Mouse (Mus musculus) embryonic stem cell, embryonic (primary cell): Measurements from ENCODE around the gene Zfp777.

Source experiments
- CTCF ChIA-PET, 4 experiments: fragments of 300-600 bp in 2 of 4; fragments of 350-600 bp in 2 of 4; sonication (Branson Sonifier 250); formaldehyde crosslinking; loops; one replicate each; lab custom pipeline; 2022; ENCODE audit warnings: inconsistent platforms in 2 of 4; lab: Charles Lee
- POLR2A ChIA-PET, 4 experiments: fragments of 300-600 bp in 2 of 4; fragments of 350-600 bp in 2 of 4; sonication (Branson Sonifier 250); formaldehyde crosslinking; loops; one replicate each; lab custom pipeline; 2022; ENCODE audit warnings: antibody characterized with exemption in 4 of 4, inconsistent platforms in 1 of 4; lab: Charles Lee

Zfp777 gene

DNA sequence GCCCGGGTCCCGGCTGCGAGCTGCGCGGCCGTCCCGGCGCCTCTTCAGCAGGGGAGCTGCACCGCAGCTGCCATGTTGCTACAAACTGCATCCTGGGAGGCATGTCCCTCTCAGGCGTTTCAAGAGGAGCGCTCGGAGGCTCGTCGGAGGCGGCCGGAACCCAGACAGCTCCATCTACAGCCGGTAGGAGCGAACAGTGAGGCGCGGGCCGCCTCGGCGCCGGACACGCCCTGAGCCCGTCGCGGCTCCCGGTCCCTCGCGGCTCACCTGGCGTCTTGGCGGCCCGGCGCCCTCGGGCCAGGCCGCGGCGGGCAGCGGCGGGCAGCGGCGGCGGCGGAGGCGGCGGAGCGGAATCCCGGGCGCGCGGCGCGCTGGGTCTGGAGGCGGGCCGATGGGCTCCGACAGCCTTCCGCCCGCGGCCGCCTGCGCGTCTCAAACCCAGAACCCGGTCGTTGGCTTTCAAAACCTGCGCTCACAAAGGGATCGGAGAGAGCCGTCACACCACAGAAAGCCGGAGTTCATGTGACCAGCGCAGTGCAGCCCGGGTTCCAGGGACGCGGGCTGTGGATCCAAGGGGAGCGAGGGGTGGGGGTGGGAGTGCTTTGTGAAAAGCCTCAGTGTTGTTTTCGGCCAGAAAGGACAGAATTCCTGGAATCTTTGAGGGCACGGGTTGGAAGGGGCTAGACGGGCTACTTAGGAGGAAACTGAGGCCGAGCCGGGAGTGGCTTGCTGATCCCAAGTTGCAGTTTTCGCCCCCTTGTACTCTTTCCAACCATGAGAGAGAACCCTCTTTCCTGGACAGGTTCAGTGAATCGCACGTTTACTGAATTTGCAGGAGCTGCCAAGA, at the start of gene Zfp777:
TSS of gene Zfp777 (minus strand) at position 486 of the 847 bp plus-strand sequence.
- POLR2A ChIA-PET, result interaction anchor here (0.6 to 5.5 kb wide), 19 partner anchors 9 to 947 kb away, joined by 3 to 31 read pairs (median 4); partner anchors contain the start of genes Pdia4 (in 1 of the 4) and Zfp956 (in 1 of the 4)
- CTCF ChIA-PET, result interaction anchor here in 2 of 4 experiments (0.7 to 1.0 kb wide), 3 partner anchors 14 to 70 kb away, joined by 3 read pairs; no protein-coding TSS in a partner anchor

GRCm38 (mm10) chr6:48086957-48087715, 38.4 kb upstream of the Zfp777 start:
- POLR2A ChIA-PET, result interaction anchor here in 2 of 4 experiments (0.6 to 5.4 kb wide), 8 partner anchors 8 to 468 kb away, joined by 3 to 27 read pairs (median 4); no protein-coding TSS in a partner anchor
- CTCF ChIA-PET, result interaction anchor here (0.9 to 2.4 kb wide), 7 partner anchors 71 to 252 kb away, joined by 3 to 10 read pairs (median 6); partner anchors contain the start of gene Zfp398 (in 3 of the 4)

- POLR2A ChIA-PET, result interaction anchor here in 3 of 4 experiments (0.8 to 5.4 kb wide), 13 partner anchors 9 to 267 kb away, joined by 3 to 27 read pairs (median 4); no protein-coding TSS in a partner anchor
- CTCF ChIA-PET, result interaction anchor here (0.6 to 2.4 kb wide), 9 partner anchors 8 to 251 kb away, joined by 3 to 10 read pairs (median 5); partner anchors contain the start of gene Zfp398 (in 3 of the 4)
These were observed 37.8 kb upstream of the Zfp777 start, which contains the start of gene Zfp746 for GRCm38 (mm10) chr6:48086471-48086878. Gene Zfp746, minus strand, starts transcription at chr6:48086593.

DNA sequence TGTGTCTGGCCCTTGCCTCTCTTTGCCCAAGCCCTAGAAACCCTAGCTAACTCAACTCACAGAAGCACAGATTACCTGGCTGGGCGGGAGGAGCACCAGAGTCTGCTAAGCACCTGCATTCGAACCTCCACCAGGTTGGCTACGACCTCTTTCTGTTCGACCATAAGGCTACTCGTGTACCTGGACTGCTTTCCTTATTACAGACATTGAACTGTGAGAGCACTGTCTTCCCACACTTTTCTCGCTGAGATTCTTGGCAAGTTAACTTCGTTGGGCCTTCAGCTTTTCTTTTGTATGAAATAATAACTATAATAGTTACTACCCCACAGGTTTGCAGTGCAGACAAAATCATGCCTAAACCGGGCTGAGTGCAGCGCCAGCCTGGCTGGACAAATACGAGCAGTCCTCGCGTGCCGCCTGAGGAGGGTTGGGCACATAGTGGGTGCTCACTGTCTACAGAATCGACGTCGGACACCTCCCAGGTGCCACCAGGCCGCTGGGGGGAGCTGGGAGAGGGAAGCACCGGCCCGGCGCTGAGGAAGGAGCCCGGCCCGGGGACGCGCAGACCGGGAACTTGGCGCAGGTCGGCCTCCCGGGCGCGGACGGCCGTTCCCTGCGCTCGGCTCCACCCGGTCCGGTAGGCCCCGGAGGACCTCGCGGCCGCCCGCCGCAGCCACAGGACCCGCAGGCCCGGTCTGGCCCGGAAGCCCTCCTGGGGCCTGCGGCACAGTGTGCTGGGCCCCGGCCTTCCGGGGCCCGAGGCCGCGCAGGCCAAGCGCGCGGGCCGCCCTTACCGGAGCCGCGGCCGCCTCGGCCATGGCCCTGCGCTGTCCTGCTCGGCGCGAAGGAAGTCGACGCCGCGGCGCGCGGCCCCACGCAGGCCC, 37.1 kb upstream of the Zfp777 start:
- ChIA-PET CTCF (interaction anchor here (0.6 to 2.4 kb wide), 10 partner anchors 7 to 251 kb away, joined by 3 to 10 read pairs (median 4); partner anchors contain the start of gene Zfp398 (in 3 of the 4)), POLR2A (interaction anchor here in 3 of 4 experiments (0.6 to 5.4 kb wide), 25 partner anchors 10 to 1098 kb away, joined by 3 to 27 read pairs (median 3); partner anchors contain the start of genes Krba1 (in 1 of the 3) and Zfp398 (in 1 of the 3))

GRCm38 (mm10) chr6:48083733-48084191, 35.1 kb upstream of the Zfp777 start:
- CTCF ChIA-PET, result interaction anchor here in 1 of 4 experiments (1.5 kb wide), 1 partner anchor 249 kb away, joined by 3 read pairs; the partner anchor contains the start of gene Zfp398
- POLR2A ChIA-PET, result interaction anchor here in 2 of 4 experiments (1.1 to 5.4 kb wide), 8 partner anchors 8 to 249 kb away, joined by 3 to 27 read pairs (median 6); partner anchors contain the start of gene Zfp398 (in 1 of the 2)

GRCm38 (mm10) chr6:48081952-48082351, 33.2 kb upstream of the Zfp777 start:
- ChIA-PET CTCF (no interaction called here), POLR2A (interaction anchor here in 1 of 4 experiments (0.6 kb wide), 1 partner anchor 145 kb away, joined by 3 read pairs; no protein-coding TSS in a partner anchor)

DNA sequence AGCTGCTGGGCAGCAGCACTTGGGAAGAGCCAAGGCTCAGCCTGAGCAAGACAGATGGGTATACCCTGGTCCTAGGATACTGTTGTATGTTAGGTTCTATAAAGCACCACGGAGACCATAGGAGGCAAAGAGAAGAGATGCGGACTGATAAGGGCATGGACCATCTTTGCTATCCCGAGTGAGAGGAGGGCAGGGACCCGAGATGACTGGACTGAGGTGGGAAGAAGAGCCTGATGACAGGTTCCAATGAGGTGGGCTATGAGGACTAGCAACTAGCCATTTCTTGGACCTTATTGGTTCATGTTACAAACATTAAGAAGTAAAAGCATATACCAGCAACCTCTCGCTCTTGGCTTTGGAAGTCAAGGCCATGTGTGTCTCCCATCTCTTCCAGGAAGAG, 32.3 kb upstream of the Zfp777 start:
- ChIA-PET POLR2A (interaction anchor here in 1 of 4 experiments (0.6 kb wide), 2 partner anchors 144 to 489 kb away, joined by 3 read pairs; no protein-coding TSS in a partner anchor), CTCF (interaction anchor here in 1 of 4 experiments (1.1 kb wide), 1 partner anchor 55 kb away, joined by 4 read pairs; no protein-coding TSS in a partner anchor)

GRCm38 (mm10) chr6:48073316-48073715, 24.6 kb upstream of the Zfp777 start:
- ChIA-PET CTCF (interaction anchor here in 1 of 4 experiments (0.7 kb wide), 1 partner anchor 240 kb away, joined by 3 read pairs; no protein-coding TSS in a partner anchor), POLR2A (interaction anchor here in 2 of 4 experiments (0.7 to 1.7 kb wide), 7 partner anchors 9 to 48 kb away, joined by 3 to 7 read pairs (median 3); no protein-coding TSS in a partner anchor)

DNA sequence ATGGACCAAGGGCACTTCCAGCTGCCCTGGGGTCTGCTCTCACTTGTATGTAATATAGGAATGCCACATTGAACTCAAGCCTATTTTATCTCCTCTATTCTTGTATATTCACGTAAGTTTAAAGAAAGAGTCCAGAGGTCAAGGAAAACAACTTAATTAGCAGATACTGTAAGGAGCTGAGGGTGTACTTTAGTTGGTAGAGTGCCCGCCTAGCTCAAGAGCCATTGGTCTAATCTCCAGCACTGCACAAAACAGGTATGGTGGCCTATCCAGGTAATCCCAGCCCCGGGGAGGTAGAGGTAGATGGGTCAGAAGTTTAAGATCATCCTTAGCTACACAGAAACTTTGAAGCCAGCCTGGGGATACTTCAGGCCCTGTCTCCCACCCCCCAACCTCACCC, 18.8 kb upstream of the Zfp777 start:
- ChIA-PET POLR2A (interaction anchor here in 1 of 4 experiments (1.1 to 3.0 kb wide), 3 partner anchors 9 to 19 kb away, joined by 4 to 27 read pairs (median 4); partner anchors contain the start of gene Zfp746), CTCF (interaction anchor here in 1 of 4 experiments (0.7 kb wide), 1 partner anchor 42 kb away, joined by 4 read pairs; no protein-coding TSS in a partner anchor)

DNA sequence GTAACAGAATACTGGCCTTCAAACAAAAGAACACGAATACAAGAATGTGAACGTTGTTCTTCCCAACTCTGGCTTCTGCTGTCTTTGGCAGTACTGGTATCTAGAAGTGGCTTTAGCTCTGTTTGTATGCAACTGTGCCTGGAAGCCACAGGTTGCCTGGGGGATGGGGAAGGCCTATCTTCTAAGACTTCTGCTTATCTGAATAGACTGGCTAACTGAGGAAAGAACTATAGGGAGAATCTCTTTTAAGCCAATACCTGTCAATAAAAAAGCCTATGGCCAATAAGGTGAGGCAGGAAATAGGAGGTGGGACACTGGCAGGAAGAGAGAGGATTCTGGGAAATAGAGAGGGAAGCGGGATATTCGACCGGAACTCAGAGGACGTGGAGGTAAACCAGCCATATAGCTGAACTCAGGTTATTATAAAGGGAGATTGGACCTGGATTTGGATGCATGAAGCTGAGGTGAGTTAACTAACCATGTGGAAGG, 16.9 kb upstream of the Zfp777 start:
- ChIA-PET CTCF (interaction anchor here in 1 of 4 experiments (1.2 kb wide), 1 partner anchor 230 kb away, joined by 3 read pairs; the partner anchor contains the start of gene Zfp398), POLR2A (interaction anchor here in 3 of 4 experiments (0.6 to 3.7 kb wide), 14 partner anchors 9 to 432 kb away, joined by 3 to 27 read pairs (median 4); partner anchors contain the start of genes Pdia4 (in 1 of the 3), Zfp746 (in 1 of the 3), Zfp777 (in 1 of the 3) and Zfp956 (in 1 of the 3))

DNA sequence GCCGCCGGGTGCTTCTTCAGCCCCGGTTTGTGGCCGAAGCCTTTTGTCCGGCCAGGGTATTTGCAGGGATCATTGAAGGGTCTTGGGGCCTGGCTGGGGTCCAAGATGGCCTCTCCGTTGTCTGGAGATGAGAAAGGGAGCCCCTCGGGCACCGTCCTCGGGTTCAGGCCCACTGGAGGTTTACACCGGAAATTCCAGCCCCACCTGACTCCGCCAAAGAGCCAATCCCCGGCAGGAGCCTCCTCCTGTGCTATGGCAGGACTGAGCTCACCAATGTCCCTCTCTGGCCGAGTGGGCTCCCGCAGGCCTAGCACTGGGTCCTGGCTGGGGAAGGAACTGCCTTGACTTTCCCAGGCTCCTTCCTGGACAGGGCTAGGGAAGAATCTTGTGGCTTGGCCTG, 15.7 kb upstream of the Zfp777 start:
- ChIA-PET POLR2A (interaction anchor here in 3 of 4 experiments (0.7 to 3.7 kb wide), 24 partner anchors 9 to 1154 kb away, joined by 3 to 14 read pairs (median 4); partner anchors contain the start of genes Zfp282 (in 2 of the 3), Zfp777 (in 2 of the 3), Pdia4 (in 1 of the 3) and Zfp398 (in 1 of the 3)), CTCF (interaction anchor here in 1 of 4 experiments (1.0 kb wide), 1 partner anchor 40 kb away, joined by 3 read pairs; no protein-coding TSS in a partner anchor)

GRCm38 (mm10) chr6:48063940-48064339, 15.2 kb upstream of the Zfp777 start:
- CTCF ChIA-PET, result interaction anchor here in 1 of 4 experiments (0.5 to 1.0 kb wide), 2 partner anchors 16 to 39 kb away, joined by 3 to 5 read pairs; no protein-coding TSS in a partner anchor
- POLR2A ChIA-PET, result interaction anchor here in 3 of 4 experiments (0.7 to 3.7 kb wide), 27 partner anchors 9 to 1154 kb away, joined by 3 to 14 read pairs (median 4); partner anchors contain the start of genes Zfp282 (in 2 of the 3), Pdia4 (in 1 of the 3), Zfp398 (in 1 of the 3) and Zfp777 (in 1 of the 3)

DNA sequence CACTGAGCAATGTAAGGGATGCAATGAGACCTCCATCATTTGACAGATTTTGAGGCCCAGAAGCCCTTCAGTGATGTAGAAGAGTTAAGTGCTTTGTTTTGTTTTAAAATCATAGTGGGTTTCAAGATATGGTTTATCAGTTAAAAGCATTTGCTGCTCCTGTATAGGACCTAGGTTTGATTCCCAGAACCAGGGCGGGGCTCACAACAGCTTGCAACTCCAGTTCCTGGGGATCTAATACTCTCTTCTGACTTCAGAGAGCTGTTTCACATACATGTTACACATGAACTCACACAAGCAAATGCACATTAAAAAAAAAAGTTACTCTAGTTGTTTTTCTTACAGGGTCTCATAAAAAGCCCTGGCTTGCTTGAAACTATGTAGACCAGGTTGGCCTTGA, 12.2 kb upstream of the Zfp777 start:
- ChIA-PET POLR2A (no interaction called here), CTCF (no interaction called here)

- POLR2A ChIA-PET, result interaction anchor here in 1 of 4 experiments (0.9 to 1.0 kb wide), 2 partner anchors 14 to 36 kb away, joined by 3 read pairs; no protein-coding TSS in a partner anchor
- CTCF ChIA-PET, result no interaction called here
These were observed 11.7 kb upstream of the Zfp777 start for GRCm38 (mm10) chr6:48060421-48060820.

GRCm38 (mm10) chr6:48052136-48052535, 3.4 kb upstream of the Zfp777 start:
- ChIA-PET POLR2A (interaction anchor here in 1 of 4 experiments (1.1 kb wide), 1 partner anchor 27 kb away, joined by 4 read pairs; no protein-coding TSS in a partner anchor), CTCF (no interaction called here)
